Comparison of ENCODE assay signal across 8 mouse cellular contexts in genomic region chr6:31564901-31565391, GRCm38 (mm10). TPM values are rescaled to one million over a fixed set of nuclear protein-coding genes. Genes with fewer than 3 reads are reported as not detected.
DNase-seq lines count a peak whose midpoint lies in the region; ATAC-seq and TF ChIP-seq lines count a peak whose summit lies in the region.

No protein-coding gene starts in this region.

- H3K4me2 ChIP-seq in hindbrain, embryonic 13.5 days = peak overlapping the region; percentile 88
- H3K4me2 ChIP-seq in liver, postnatal 0 days (ENCODE audit: low read depth, low read length) = peak overlapping the region; percentile 98

- ATAC-seq in hindbrain, embryonic 13.5 days (ENCODE audit: low FRiP score) = no peak
- no peak for ATAC-seq in liver, postnatal 0 days

- H3K9ac ChIP-seq in hindbrain, embryonic 13.5 days = peak overlapping the region; percentile 49
- H3K9ac ChIP-seq in liver, postnatal 0 days (replicated peaks) = no peak overlapping the region

- peak overlapping the region; percentile 80 for H3K4me3 ChIP-seq in hindbrain, embryonic 13.5 days
- H3K4me3 ChIP-seq in liver, postnatal 0 days (ENCODE audit: low read depth, low read length) = peak overlapping the region; percentile 76

- H3K9me3 ChIP-seq in hindbrain, embryonic 13.5 days = no peaks in the 10 kb centered on the region
- no peaks in the 10 kb centered on the region for H3K9me3 ChIP-seq in liver, postnatal 0 days (ENCODE audit: low read length)

- H3K4me1 ChIP-seq in hindbrain, embryonic 13.5 days (replicated peaks) = peaks cover 50% of the 10 kb centered on the region
- peaks cover 27% of the 10 kb centered on the region for H3K4me1 ChIP-seq in liver, postnatal 0 days (ENCODE audit: insufficient read depth)

- TF ChIP-seq EP300 in liver, postnatal 0 days (IDR thresholded peaks at IDR 0.05; ENCODE audit: low read depth) = no peak

- no peak for TF ChIP-seq CTCF in liver, postnatal 0 days (IDR thresholded peaks at IDR 0.05; ENCODE audit: low read depth)

- peak; percentile 1 for DNase-seq in cerebellum, adult 9-10 months
- no peak for DNase-seq in cerebellum, adult 8-10 months
- peak; percentile 55 for DNase-seq in embryo, embryonic 10 days (ENCODE audit: low spot score)
- no peak for DNase-seq in liver, postnatal 0 days
- DNase-seq in right cerebral cortex, postnatal 25 days = no peak
- no peak for DNase-seq in cerebellum, adult 11-12 months
- no peak for DNase-seq in urinary bladder, postnatal 25 days (ENCODE audit: low spot score)

- 2% methylated on average over 17 of the region's 17 CpGs for WGBS in hindbrain, embryonic 13.5 days
- 7% methylated on average over 17 of the region's 17 CpGs for WGBS in liver, postnatal 0 days (ENCODE audit: insufficient replicate concordance)

- no peaks in the 10 kb centered on the region for H3K36me3 ChIP-seq in hindbrain, embryonic 13.5 days
- no peaks in the 10 kb centered on the region for H3K36me3 ChIP-seq in liver, postnatal 0 days (replicated peaks; ENCODE audit: insufficient read depth, low read length)

- H3K27me3 ChIP-seq in hindbrain, embryonic 13.5 days = 0 out of 2 replicates have a peak, but pooled peaks cover 7% of the 10 kb centered on the region
- peaks cover 54% of the 10 kb centered on the region for H3K27me3 ChIP-seq in liver, postnatal 0 days (ENCODE audit: insufficient read depth, low read length)

- H3K27ac ChIP-seq in hindbrain, embryonic 13.5 days = peak overlapping the region; percentile 75
- H3K27ac ChIP-seq in liver, postnatal 0 days (ENCODE audit: low read depth) = no peak overlapping the region

RNA-seq across cellular contexts. Expression of gene Podxl, which starts 1.2 kb away (rescaled TPM):
- 13.4 and 14.1 TPM in 2 replicates for polyA plus RNA-seq in hindbrain, embryonic 13.5 days (2015; fragmentation: Nextera tagmentation; extraction: Ambion mirVana)
- 1.5 and 2.8 TPM in 2 replicates for polyA plus RNA-seq in liver, postnatal 0 days (2015; fragmentation: Nextera tagmentation; extraction: Ambion mirVana)

Comparison
In these comparisons a context has a peak if more than half of its experiments do, and no peak if none do; other contexts are left out.
1. DNase-seq: peak in cerebellum, adult 9-10 months (single experiment) and embryo, embryonic 10 days (single experiment); none in cerebellum, adult 8-10 months (single experiment), liver, postnatal 0 days (single experiment), right cerebral cortex, postnatal 25 days (single experiment), cerebellum, adult 11-12 months (single experiment) and urinary bladder, postnatal 25 days (single experiment).